Mouse (Mus musculus): ENCODE measurements around the gene Chst3. TPM values are rescaled to one million over a fixed set of nuclear protein-coding genes. Genes with fewer than 3 reads are reported as not detected.

Chst3 gene
- polyA plus RNA-seq, 1 experiment from 2014 or later, result 0.48 TPM

GRCm38 (mm10) chr10:60174506-60174905, 44.6 kb downstream of the Chst3 start:
- no peak overlapping the region for H3K4me3 ChIP-seq (ENCODE audit: low read depth, low read length)
- no peak overlapping the region for H3K27ac ChIP-seq (ENCODE audit: low read depth, low read length)
- H3K36me3 ChIP-seq (ENCODE audit: control insufficient read depth, insufficient read depth, low read length), result no peaks in the 10 kb centered on the region
- 52% methylated on average over 3 of the region's 3 CpGs for WGBS
- no peaks in the 10 kb centered on the region for H3K4me1 ChIP-seq (replicated peaks; ENCODE audit: control insufficient read depth, insufficient read depth, low read length)
- no peak for ATAC-seq (replicated peaks; ENCODE audit: low FRiP score)
- H3K27me3 ChIP-seq (replicated peaks; ENCODE audit: control insufficient read depth, insufficient read depth, low read length), result no peaks in the 10 kb centered on the region
- no peak overlapping the region for H3K4me2 ChIP-seq
- DNase-seq (ENCODE audit: low spot score), result no peak
- no peaks in the 10 kb centered on the region for H3K9me3 ChIP-seq (ENCODE audit: control insufficient read depth, low read length)
- H3K9ac ChIP-seq (ENCODE audit: low read depth, low read length), result no peak overlapping the region

- WGBS, result 77% methylated on average over 10 of the region's 10 CpGs
- H3K4me2 ChIP-seq, result no peak overlapping the region
- H3K27ac ChIP-seq (ENCODE audit: low read depth, low read length), result no peak overlapping the region
- ATAC-seq (replicated peaks; ENCODE audit: low FRiP score), result no peak
- H3K9ac ChIP-seq (ENCODE audit: low read depth, low read length), result no peak overlapping the region
- no peaks in the 10 kb centered on the region for H3K36me3 ChIP-seq (ENCODE audit: control insufficient read depth, insufficient read depth, low read length)
- no peaks in the 10 kb centered on the region for H3K4me1 ChIP-seq (replicated peaks; ENCODE audit: control insufficient read depth, insufficient read depth, low read length)
- H3K9me3 ChIP-seq (ENCODE audit: control insufficient read depth, low read length), result no peaks in the 10 kb centered on the region
- no peak for DNase-seq (ENCODE audit: low spot score)
- H3K4me3 ChIP-seq (ENCODE audit: low read depth, low read length), result no peak overlapping the region
- no peaks in the 10 kb centered on the region for H3K27me3 ChIP-seq (replicated peaks; ENCODE audit: control insufficient read depth, insufficient read depth, low read length)
Observed at GRCm38 (mm10) chr10:60173035-60173434, 46.0 kb downstream of the Chst3 start.

- no peak for DNase-seq (ENCODE audit: low spot score)
Observed at GRCm38 (mm10) chr10:60172306-60172705, 46.8 kb downstream of the Chst3 start.

GRCm38 (mm10) chr10:60171368-60171767, 47.7 kb downstream of the Chst3 start:
- WGBS, result 82% methylated on average over 5 of the region's 5 CpGs

More at GRCm38 (mm10) chr10:60172306-60172705, 46.8 kb downstream of the Chst3 start:
- no peak overlapping the region for H3K4me2 ChIP-seq
- no peaks in the 10 kb centered on the region for H3K4me1 ChIP-seq (replicated peaks; ENCODE audit: control insufficient read depth, insufficient read depth, low read length)
- H3K36me3 ChIP-seq (ENCODE audit: control insufficient read depth, insufficient read depth, low read length), result no peaks in the 10 kb centered on the region
- no peak overlapping the region for H3K4me3 ChIP-seq (ENCODE audit: low read depth, low read length)
- no peak overlapping the region for H3K27ac ChIP-seq (ENCODE audit: low read depth, low read length)
- no peak for ATAC-seq (replicated peaks; ENCODE audit: low FRiP score)
- H3K9me3 ChIP-seq (ENCODE audit: control insufficient read depth, low read length), result no peaks in the 10 kb centered on the region
- WGBS, result 78% methylated on average over 4 of the region's 4 CpGs
- no peak overlapping the region for H3K9ac ChIP-seq (ENCODE audit: low read depth, low read length)
- no peaks in the 10 kb centered on the region for H3K27me3 ChIP-seq (replicated peaks; ENCODE audit: control insufficient read depth, insufficient read depth, low read length)

GRCm38 (mm10) chr10:60170326-60171089, 48.6 kb downstream of the Chst3 start:
- Histone ChIP-seq H3K27ac (ENCODE audit: low read depth, low read length) (no peak overlapping the region), H3K27me3 (replicated peaks; ENCODE audit: control insufficient read depth, insufficient read depth, low read length) (no peaks in the 10 kb centered on the region), H3K36me3 (ENCODE audit: control insufficient read depth, insufficient read depth, low read length) (no peaks in the 10 kb centered on the region), H3K4me3 (ENCODE audit: low read depth, low read length) (no peak overlapping the region), H3K9ac (ENCODE audit: low read depth, low read length) (no peak overlapping the region), H3K9me3 (ENCODE audit: control insufficient read depth, low read length) (no peaks in the 10 kb centered on the region), H3K4me1 (replicated peaks; ENCODE audit: control insufficient read depth, insufficient read depth, low read length) (no peaks in the 10 kb centered on the region), H3K4me2 (no peak overlapping the region)
- ATAC-seq (replicated peaks; ENCODE audit: low FRiP score) (no peak), DNase-seq (ENCODE audit: low spot score) (no peak)
- 68% methylated on average over 10 of the region's 10 CpGs for WGBS

More at GRCm38 (mm10) chr10:60171368-60171767, 47.7 kb downstream of the Chst3 start:
- Histone ChIP-seq H3K4me1 (replicated peaks; ENCODE audit: control insufficient read depth, insufficient read depth, low read length) (no peaks in the 10 kb centered on the region), H3K4me3 (ENCODE audit: low read depth, low read length) (no peak overlapping the region), H3K9ac (ENCODE audit: low read depth, low read length) (no peak overlapping the region), H3K36me3 (ENCODE audit: control insufficient read depth, insufficient read depth, low read length) (no peaks in the 10 kb centered on the region), H3K27ac (ENCODE audit: low read depth, low read length) (no peak overlapping the region), H3K4me2 (no peak overlapping the region), H3K27me3 (replicated peaks; ENCODE audit: control insufficient read depth, insufficient read depth, low read length) (no peaks in the 10 kb centered on the region), H3K9me3 (ENCODE audit: control insufficient read depth, low read length) (no peaks in the 10 kb centered on the region)
- DNase-seq (ENCODE audit: low spot score) (no peak), ATAC-seq (replicated peaks; ENCODE audit: low FRiP score) (no peak)

- Histone ChIP-seq H3K9ac (ENCODE audit: low read depth, low read length) (no peak overlapping the region), H3K36me3 (ENCODE audit: control insufficient read depth, insufficient read depth, low read length) (no peaks in the 10 kb centered on the region), H3K4me1 (replicated peaks; ENCODE audit: control insufficient read depth, insufficient read depth, low read length) (no peaks in the 10 kb centered on the region), H3K4me3 (ENCODE audit: low read depth, low read length) (no peak overlapping the region), H3K9me3 (ENCODE audit: control insufficient read depth, low read length) (no peaks in the 10 kb centered on the region), H3K4me2 (no peak overlapping the region), H3K27me3 (replicated peaks; ENCODE audit: control insufficient read depth, insufficient read depth, low read length) (no peaks in the 10 kb centered on the region), H3K27ac (ENCODE audit: low read depth, low read length) (no peak overlapping the region)
- ATAC-seq (replicated peaks; ENCODE audit: low FRiP score), result no peak
- DNase-seq (ENCODE audit: low spot score), result no peak
- 58% methylated on average over 3 of the region's 3 CpGs for WGBS
Observed at GRCm38 (mm10) chr10:60168960-60169359, 50.1 kb downstream of the Chst3 start.

- Histone ChIP-seq H3K27ac (ENCODE audit: low read depth, low read length) (no peak overlapping the region), H3K4me1 (replicated peaks; ENCODE audit: control insufficient read depth, insufficient read depth, low read length) (no peaks in the 10 kb centered on the region), H3K9me3 (ENCODE audit: control insufficient read depth, low read length) (no peaks in the 10 kb centered on the region), H3K4me3 (ENCODE audit: low read depth, low read length) (no peak overlapping the region), H3K36me3 (ENCODE audit: control insufficient read depth, insufficient read depth, low read length) (no peaks in the 10 kb centered on the region), H3K27me3 (replicated peaks; ENCODE audit: control insufficient read depth, insufficient read depth, low read length) (no peaks in the 10 kb centered on the region), H3K4me2 (no peak overlapping the region), H3K9ac (ENCODE audit: low read depth, low read length) (no peak overlapping the region)
- 55% methylated on average over 2 of the region's 2 CpGs for WGBS
- no peak for ATAC-seq (replicated peaks; ENCODE audit: low FRiP score)
- no peak for DNase-seq (ENCODE audit: low spot score)
Observed at GRCm38 (mm10) chr10:60168306-60168705, 50.8 kb downstream of the Chst3 start.

- Histone ChIP-seq H3K4me2 (no peak overlapping the region), H3K4me3 (ENCODE audit: low read depth, low read length) (no peak overlapping the region)
- 28% methylated on average over 3 of the region's 3 CpGs for WGBS
Observed at GRCm38 (mm10) chr10:60166068-60166467, 53.0 kb downstream of the Chst3 start.

GRCm38 (mm10) chr10:60164869-60165268, 54.2 kb downstream of the Chst3 start:
- Histone ChIP-seq H3K9me3 (ENCODE audit: control insufficient read depth, low read length) (no peaks in the 10 kb centered on the region), H3K27me3 (replicated peaks; ENCODE audit: control insufficient read depth, insufficient read depth, low read length) (no peaks in the 10 kb centered on the region), H3K4me2 (no peak overlapping the region), H3K4me1 (replicated peaks; ENCODE audit: control insufficient read depth, insufficient read depth, low read length) (no peaks in the 10 kb centered on the region), H3K27ac (ENCODE audit: low read depth, low read length) (no peak overlapping the region), H3K4me3 (ENCODE audit: low read depth, low read length) (no peak overlapping the region), H3K36me3 (ENCODE audit: control insufficient read depth, insufficient read depth, low read length) (no peaks in the 10 kb centered on the region), H3K9ac (ENCODE audit: low read depth, low read length) (no peak overlapping the region)
- DNase-seq (ENCODE audit: low spot score) (no peak), ATAC-seq (replicated peaks; ENCODE audit: low FRiP score) (no peak)
- WGBS, result 84% methylated on average over 1 of the region's 1 CpGs

More at GRCm38 (mm10) chr10:60166068-60166467, 53.0 kb downstream of the Chst3 start:
- Histone ChIP-seq H3K36me3 (ENCODE audit: control insufficient read depth, insufficient read depth, low read length) (no peaks in the 10 kb centered on the region), H3K9ac (ENCODE audit: low read depth, low read length) (no peak overlapping the region), H3K27ac (ENCODE audit: low read depth, low read length) (no peak overlapping the region), H3K4me1 (replicated peaks; ENCODE audit: control insufficient read depth, insufficient read depth, low read length) (no peaks in the 10 kb centered on the region), H3K9me3 (ENCODE audit: control insufficient read depth, low read length) (no peaks in the 10 kb centered on the region), H3K27me3 (replicated peaks; ENCODE audit: control insufficient read depth, insufficient read depth, low read length) (no peaks in the 10 kb centered on the region)
- ATAC-seq (replicated peaks; ENCODE audit: low FRiP score) (no peak), DNase-seq (ENCODE audit: low spot score) (no peak)
